Mouse (Mus musculus) heart, postnatal 10 days (tissue): ENCODE results near the gene Arl2bp. TPM values are rescaled to one million over a fixed set of nuclear protein-coding genes. Genes with fewer than 3 reads are reported as not detected.
A peak's percentile ranks its signal among the peaks of the same experiment; 100 is the strongest.

Experiments used
- DNase-seq, 2 experiments: peaks; one replicate each; pipeline ENCODE4 v3.0.0; 2021
- intact Hi-C: fragments of 180-260 bp; cut with DNase I; formaldehyde crosslinking; loops from one replicate; pipeline ENCODE4 v1.15.1; 2025
- total RNA-seq, 2 experiments: library from RNA; stranded (reverse); gene quantifications; 2 replicates each; pipeline ENCODE4 v1.2.3; 2021

Gene Arl2bp
- total RNA-seq = 100 to 1,000 TPM; 107 to 110 TPM

DNA sequence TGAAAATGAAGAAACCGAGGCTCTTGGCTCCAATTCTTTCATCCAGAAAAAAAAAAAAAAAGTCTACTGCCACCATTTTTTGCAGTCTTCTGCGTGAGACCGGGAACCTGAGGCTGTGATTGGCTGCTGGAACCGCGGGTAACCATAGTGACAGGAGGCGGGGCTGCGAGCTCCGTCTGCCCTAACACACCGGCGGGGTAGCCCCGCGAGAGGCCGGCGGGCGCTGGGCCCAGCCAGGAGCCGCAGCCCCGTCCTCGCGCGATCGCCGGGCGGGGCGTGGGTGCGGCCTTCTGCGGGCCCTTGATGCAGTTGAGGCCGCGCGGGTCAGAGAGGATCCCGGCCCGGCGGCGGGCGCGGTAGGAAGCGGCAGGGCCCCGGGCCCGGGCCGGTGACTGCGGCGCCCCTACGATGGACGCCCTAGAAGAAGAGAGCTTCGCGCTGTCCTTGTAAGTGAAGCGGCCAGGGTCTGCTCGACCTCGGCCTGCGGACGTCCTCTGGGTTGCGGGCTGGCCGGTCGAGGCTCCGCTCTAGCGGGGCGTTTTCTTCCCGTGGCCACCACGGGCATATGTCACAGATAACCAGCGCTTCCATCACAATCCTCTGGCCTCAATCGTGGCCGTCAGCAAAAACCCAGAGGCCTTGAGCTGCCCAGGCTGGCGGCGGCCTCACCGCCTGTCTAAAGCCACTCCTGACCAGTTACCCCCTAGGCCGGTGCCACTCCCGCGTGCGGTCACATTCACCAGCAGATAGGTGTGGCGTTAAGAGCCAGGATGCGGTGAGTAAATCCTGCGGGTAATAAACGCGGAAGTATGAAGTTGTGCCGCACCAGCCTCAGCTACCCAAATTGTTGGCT is at the start of gene Arl2bp:
TSS of gene Arl2bp (plus strand) at position 145 of the 853 bp plus-strand sequence.
- DNase-seq = peak; percentile 96 to 97
- intact Hi-C loops = loop anchor here (5.0 kb wide), 1 partner anchor 36 kb away; no protein-coding TSS in a partner anchor

- intact Hi-C loops = no loop called here
- DNase-seq = no peak
These were observed 41.5 kb upstream of the Arl2bp start for GRCm38 (mm10) chr8:94624885-94625284.

DNA sequence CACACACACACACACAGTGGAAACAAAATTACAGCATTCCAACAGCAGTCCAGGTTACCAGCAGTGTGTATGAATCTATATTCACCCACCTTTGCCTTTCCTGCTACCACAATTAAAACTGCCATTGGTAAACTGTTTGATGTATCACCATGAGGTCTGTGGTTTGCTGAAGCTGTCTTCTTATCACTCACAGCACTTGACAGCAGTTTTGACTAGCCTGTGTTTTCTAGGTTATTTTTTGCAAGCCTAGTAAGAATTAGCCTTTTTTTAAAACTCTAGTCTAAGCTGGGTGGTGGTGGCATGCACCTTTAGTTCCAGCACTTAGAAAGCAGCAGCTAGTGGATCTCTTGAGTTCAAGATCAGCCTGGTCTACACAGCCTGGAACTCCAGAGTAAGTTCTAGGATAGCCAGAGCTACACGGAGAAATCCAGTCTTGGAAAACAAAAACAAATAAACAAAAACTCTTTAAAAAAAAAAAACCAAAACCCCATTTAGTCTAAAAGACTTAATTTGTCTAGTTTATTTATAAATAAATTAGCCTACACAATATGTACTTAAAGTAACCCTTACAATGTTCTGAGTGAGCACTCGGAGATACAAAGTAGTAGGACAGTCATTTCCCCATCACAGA is 32.7 kb upstream of the Arl2bp start:
- no peak for DNase-seq
- intact Hi-C loops = no loop called here

- intact Hi-C loops = no loop called here
- DNase-seq = no peak
These were observed 32.2 kb upstream of the Arl2bp start for GRCm38 (mm10) chr8:94634211-94634610.

DNA sequence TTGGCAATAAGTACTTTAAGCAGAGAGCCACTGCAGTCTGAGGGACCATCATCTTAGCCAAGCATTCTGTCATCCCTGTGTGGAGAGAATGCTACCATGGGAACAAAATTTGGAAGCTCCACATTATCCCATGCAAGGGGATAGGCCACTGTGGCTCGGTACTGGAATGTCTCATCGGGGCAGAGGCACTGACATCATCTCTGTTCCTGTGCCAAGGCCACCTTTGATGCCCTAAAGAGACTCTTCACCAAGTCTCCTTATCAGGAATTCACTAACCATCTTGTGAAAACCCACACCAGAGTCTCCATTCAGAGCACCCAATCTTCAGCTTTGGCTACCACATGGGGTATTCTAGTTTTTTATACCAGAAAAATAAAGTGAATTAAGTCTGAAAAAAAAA is 25.2 kb upstream of the Arl2bp start:
- intact Hi-C loops = no loop called here
- DNase-seq = no peak

- intact Hi-C loops = no loop called here
These were observed 24.5 kb upstream of the Arl2bp start for GRCm38 (mm10) chr8:94641938-94642337.

GRCm38 (mm10) chr8:94645202-94645601 is 21.2 kb upstream of the Arl2bp start:
- intact Hi-C loops = no loop called here
- no peak for DNase-seq

More at GRCm38 (mm10) chr8:94641938-94642337, 24.5 kb upstream of the Arl2bp start:
- no peak for DNase-seq

- DNase-seq = no peak
- intact Hi-C loops = no loop called here
These were observed 20.2 kb upstream of the Arl2bp start for GRCm38 (mm10) chr8:94646165-94646564.

DNA sequence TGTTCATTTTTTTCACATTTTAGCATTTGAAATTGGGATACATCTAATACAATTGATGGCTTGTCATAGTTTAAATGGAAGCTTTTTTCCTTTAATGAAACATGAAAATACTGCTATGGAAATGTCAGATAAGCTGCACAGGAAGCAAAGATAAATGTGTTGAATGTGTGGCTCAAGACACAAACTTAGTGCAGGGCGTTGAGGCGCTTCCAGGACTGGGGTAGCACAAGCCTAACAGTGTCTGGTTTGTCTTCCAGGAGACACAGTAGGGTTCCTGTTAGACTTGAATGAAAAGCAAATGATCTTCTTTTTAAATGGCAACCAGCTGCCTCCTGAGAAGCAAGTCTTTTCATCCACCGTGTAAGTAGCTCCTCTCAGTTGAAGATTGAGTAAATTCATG is 16.9 kb upstream of the Arl2bp start:
- intact Hi-C loops = no loop called here
- DNase-seq = no peak

- no peak for DNase-seq
- intact Hi-C loops = no loop called here
These were observed 13.4 kb upstream of the Arl2bp start for GRCm38 (mm10) chr8:94652951-94653350.

GRCm38 (mm10) chr8:94654994-94655393 is 11.4 kb upstream of the Arl2bp start:
- intact Hi-C loops = no loop called here
- DNase-seq = no peak

DNA sequence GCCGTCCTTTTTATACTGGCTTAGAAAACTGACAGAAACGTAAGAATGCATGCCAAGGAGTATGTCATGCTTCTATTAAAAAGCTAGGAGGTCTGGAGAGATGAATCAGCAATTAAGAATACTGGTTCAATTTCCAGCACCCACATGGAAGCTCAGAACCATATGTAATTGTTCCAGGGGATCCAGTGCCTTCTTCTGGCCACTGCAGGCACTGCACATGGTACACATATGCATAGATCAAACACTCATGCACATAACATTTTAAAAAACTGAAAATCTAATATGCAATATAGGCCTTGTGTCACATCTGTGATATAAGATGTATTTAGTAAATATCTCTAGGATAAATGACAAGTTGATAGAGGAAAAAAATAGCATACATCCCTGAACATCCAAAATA is 8.4 kb upstream of the Arl2bp start:
- DNase-seq = no peak
- intact Hi-C loops = no loop called here

GRCm38 (mm10) chr8:94660418-94660817 is 6.0 kb upstream of the Arl2bp start:
- intact Hi-C loops = no loop called here

GRCm38 (mm10) chr8:94664722-94665121 is 1.7 kb upstream of the Arl2bp start:
- no peak for DNase-seq
- intact Hi-C loops = loop anchor here (5.0 kb wide), 1 partner anchor 38 kb away; no protein-coding TSS in a partner anchor

More at GRCm38 (mm10) chr8:94660418-94660817, 6.0 kb upstream of the Arl2bp start:
- DNase-seq = no peak

DNA sequence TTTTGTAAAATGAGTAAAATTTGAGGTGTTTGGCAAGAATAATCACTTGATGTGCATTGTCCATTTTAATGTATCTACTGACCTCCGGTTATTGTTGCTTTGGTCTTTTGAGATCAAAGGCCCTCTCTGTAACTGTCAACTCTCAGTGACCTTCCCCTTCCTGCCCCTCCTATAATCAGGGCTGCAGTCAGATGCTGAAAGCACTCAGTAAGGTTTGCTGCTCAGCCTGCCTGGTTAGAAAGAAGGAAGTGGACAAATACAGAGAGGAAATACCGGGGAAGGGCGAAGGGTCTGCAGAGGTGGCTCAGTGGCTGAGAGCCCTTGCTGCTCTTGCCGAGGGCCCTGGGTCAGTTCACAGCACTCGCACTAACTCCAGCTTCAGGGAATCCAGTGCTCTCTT is 8.0 kb downstream of the Arl2bp start:
- intact Hi-C loops = no loop called here
- no peak for DNase-seq

GRCm38 (mm10) chr8:94675923-94676322 is 9.5 kb downstream of the Arl2bp start:
- DNase-seq = no peak
- intact Hi-C loops = no loop called here

DNA sequence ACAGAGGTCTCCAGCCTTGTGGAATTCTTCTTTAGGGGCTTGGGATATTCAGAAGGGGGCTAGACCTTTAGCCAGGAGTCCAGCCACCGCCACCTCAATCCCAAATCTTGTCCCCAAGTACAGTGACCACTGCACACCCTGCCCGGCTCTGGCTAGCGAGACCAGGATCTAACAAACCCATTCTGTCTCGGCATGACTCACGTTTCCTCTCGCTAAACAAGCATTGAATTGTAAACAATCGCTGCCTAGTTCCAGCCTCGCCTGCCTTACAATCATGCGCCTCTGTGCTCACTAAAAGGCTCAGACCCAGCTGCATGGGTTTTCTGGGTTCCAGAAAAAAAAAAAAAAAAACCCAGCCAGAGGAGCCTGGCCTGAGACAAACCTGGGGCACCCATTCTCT is 12.2 kb downstream of the Arl2bp start:
- intact Hi-C loops = no loop called here
- DNase-seq = peak in 1 of 2 experiments; percentile 18

DNA sequence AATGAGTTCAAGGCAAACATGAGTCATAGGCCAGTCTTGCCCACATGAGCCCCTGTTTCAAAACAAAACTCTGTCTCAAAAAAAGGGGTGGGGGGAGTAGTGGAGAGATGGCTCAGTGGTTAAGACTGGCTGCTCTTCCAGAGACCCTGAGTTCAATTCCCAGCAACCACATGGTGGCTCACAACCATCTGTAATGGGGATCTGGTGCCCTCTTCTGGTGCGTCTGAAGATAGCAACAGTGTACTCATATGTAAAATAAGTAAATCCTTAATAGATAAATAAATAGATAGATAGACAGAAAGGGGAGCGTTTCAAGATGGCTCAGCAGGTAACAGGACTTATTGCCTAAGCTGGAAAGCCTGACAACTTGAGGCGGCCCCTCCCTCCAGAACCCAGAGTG is 14.0 kb downstream of the Arl2bp start:
- DNase-seq = no peak
- intact Hi-C loops = no loop called here

GRCm38 (mm10) chr8:94682732-94683524 is 16.5 kb downstream of the Arl2bp start:
- intact Hi-C loops = no loop called here
- DNase-seq = no peak

- intact Hi-C loops = no loop called here
- no peak for DNase-seq
These were observed 17.9 kb downstream of the Arl2bp start for GRCm38 (mm10) chr8:94684287-94684686.

DNA sequence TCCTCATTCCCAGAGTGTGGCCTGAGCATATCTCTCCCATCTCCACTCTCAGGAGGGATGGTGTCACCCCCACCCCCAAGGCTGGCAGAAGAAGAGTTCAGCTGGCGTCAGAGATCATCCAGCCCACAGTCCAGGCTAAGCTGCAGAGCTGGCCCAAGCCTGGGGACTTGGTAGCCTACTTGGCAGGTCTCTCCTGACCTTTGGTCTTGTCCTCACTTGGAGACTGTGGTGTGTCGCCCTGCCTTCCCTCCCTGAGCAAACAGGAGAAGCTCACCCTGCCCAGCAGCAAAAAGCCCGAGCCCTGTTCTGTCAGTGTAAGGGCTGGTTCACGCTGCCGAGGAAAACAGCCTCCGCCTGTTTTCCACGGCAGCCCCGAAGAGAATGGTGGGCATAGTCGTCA is 19.6 kb downstream of the Arl2bp start:
- intact Hi-C loops = no loop called here
- DNase-seq = no peak
